Mouse (Mus musculus): ENCODE results near the gene Ntn3. TPM values are rescaled to one million over a fixed set of nuclear protein-coding genes. Genes with fewer than 3 reads are reported as not detected.

Ntn3 gene
- polyA plus RNA-seq (2012; rRNA removed): 8.3 and 11.3 TPM in 2 replicates

DNA sequence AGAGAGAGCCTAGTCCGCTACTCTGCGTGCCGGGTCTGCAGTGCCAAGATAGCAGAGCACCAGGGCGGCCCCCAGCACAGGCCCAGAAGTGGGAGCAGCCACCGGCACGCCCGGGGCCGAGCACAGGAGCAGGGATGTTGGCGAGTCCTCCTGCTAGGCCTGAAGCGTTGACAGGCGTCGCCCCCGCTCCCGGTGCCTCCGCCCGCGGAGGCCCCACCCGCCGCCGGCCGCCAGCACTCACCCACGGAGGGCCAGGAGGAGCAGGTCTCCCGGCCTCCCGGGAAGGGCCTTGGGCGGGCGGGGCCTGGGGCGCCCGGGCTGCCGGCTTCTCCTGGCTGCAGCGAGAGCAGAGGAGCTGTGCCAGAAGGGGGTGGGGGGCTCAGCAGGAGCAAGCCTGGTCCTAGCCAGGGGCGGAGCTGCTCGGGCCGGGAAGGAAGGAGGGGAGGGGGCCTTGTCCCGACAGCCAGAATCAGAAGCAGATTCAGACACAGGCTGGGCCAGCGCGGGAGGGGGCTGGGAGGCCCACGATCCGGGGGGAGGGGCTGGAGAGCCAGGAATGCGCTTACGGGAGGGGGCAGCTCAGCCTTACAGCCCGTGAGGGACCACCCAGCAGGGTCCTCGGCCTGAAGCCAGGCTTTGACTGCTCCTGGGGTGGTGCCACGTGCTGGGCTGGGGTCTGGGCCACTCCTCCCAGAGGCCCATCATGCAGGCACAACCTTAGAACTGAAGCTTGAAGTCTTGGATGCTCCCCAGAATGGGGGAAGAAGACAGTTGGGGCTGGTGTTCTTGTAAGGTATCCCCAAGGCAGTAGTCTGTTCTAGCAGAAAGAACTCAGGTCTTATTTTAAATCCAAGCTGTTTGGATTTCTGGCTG, at the start of gene Ntn3:
Gene Ntn3 (minus strand): TSS at position 489 of the 873 bp plus-strand sequence.

DNA sequence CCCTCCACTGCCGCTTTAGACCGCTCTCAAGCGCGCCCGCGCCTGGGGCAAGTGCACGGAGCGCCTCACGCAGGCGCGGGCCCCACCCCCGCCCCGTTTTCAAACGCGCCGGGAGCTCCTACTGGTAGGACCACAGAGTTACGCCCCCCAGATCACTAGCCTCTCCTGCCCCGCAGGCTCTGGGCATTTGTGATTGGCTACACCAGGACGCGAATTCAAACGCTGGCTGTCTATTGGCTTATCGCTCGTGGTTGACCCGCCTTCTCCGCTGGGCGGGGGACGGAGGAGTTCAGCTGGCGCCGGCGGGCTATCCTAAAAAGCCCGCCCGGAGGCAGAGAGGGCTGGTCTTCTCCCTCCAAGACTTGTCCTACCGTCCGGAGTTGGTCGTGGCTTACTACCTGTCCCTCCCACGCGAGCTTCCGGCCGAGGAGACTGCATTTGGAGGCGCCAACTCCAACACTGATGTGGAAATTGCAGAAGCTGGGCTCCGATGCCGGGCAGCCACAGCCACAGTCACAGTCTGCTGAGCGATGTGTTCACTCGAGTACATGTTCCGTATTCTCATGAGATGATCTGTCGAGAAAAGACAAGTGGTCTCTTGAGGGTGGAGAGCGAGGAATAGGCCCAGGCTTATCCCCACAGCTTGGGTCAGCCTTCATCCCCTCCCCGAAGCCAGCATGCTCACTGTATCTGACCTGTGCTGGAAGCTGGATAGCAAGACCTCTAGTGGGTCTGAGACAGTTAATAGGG, 42.2 kb upstream of the Ntn3 start, which contains the start of gene Ccnf:
Gene Ccnf (minus strand): TSS at position 165 of the 750 bp plus-strand sequence.

DNA sequence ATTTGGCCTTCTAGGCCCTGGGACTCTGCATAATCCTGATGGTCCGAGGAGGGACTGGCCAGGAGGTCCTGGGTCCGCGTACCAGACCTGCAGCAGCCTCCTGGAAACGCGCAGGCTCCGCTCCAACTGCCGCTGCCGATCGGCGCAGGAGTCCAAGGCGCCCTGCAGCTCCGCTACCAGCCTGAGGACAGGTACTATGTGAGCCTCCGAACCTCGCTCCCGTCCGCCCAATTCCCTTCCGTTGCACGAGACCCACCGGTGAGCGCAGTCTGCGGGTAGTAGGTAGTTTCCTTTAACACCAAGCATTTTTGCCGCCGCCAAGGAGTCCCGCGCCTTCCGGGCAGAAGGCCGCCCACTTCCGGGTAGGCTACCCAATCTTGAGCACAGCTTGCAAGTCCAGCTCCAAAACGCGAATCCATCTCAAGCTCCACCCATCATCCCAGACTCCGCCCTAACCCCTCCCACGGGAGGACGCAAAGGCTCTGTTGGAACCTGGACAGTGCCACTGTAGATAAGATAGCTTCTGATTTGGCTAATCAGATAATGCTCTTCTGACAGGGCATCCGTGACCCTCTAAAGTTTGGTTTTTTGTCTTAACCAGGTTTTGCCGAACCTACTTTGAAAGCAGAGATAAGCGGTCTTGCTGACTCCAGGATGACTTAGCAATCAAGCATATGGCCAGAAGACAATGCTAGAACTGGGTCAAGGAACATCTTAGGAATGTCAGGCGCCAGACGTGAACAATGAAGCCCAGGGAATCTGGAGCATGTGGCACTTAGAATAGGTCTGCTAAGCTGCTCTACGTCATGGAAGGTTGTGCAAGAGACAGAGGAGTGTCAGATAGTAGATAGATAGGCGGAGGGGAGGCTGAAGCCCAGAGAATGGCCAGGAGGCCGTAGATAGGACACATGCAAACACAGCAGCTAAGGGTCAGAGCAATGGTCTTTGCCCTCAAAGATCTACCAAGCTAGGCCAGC, 11.4 kb upstream of the Ntn3 start, which contains the start of gene Tedc2:
Gene Tedc2 (minus strand): TSS at position 417 of the 977 bp plus-strand sequence.

DNA sequence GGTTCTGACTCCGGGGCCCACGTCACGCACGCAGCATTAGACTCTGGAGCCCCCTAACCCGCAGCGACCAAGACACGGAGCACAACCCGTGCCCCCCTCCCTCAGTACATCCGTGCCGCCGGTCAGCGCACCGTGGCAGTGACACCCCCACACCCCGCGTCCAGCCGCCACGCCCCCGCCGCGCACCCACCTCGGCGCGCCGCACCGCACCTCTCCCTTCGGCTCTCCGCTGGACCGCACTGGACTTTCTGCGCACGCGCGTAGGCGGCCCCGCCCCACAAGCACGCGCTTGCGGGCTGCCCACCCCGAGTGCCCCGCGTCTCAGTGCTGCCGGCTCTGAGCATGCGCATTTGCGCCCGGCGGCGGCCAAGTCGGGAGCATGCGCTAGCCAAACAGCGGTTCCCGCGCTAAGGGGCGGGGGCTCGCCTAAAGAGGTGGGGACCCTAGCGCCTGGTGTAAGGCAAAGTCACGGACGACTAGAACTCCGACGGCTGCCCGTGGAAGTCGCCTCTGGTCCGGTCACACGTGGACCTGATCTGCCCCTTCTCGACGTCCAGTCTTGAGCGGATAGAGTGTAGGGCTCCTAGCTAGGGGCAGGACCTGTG, 3.9 kb downstream of the Ntn3 start, which contains the start of gene Tbc1d24:
Gene Tbc1d24 (minus strand): TSS at position 279 of the 605 bp plus-strand sequence.

DNA sequence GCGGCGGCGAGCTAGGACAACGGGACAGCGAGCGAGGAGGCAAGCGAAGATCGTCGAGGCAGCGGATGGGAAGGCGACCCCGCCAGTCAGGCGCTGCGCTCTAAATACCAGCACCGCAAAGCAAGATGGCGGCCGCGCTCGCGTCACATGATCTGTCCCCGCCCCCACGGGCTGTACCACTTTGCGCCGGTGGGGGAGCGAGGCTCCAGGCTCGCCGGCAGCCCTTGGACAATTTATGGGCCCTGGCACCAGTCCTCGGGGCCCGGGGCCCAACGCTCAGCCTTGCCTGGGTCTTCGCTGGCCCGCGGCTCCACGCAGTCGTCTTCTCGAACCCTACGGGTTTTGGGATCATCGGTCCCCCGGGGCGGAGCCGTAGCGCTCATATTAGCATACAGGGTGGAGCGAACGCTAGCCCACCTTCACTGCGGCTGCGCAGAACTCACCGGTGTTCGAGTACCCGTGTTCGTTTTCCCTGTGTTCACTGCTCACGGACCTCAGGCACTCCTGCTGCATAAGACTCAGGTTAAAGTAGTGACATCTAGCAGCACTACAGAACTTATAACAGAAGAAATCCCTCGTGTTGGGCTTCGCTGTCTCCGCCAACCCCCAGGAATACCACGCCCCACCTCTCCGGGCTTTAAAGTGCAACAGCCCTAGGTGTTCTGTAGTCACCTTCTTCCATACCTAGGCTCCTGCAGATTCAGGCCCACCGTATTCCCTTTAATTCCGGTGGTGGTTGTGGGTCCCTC, 39.8 kb downstream of the Ntn3 start, which contains the start of gene Atp6v0c:
Gene Atp6v0c (minus strand): TSS at position 386 of the 749 bp plus-strand sequence.

DNA sequence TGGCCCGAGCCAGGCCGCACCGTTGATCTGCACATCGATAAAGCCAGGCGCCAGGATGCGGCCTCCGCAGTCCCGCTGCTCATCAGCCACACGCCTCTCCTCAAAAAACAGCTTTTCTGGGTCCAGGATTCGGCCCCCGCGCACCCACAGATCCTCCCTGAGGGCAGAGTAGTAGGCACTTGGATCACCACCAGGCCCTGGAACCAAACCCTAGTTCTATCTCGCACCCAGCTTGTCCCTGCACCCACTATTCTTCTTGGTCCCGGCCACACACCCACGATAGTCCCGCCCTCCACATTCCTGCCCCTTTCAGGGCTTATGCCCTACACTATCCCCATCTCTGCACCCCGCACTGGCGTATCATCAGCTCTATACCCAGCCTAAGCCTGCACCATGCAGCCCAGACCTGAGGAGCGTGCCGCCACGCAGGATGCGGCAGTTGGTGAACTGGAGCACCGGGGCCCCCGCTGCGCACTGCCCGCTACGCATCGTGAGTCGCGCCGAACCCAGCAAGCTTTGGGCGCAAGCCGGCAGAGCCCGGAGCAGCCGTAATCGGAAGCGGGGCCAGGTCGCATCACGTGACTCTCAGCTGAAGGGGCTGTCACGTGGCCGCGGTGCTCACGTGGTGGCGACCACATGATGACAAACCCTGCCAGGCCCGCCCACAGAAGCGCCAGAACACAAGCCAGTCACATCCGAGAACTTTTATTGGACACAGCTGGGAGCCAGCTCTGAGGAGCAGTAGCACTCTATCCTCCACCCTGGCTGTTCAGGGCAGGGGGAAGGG, 46.0 kb downstream of the Ntn3 start, which contains the start of gene Amdhd2:
Gene Amdhd2 (minus strand): TSS at position 591 of the 787 bp plus-strand sequence.

Other genes starting within 250 kb of the Ntn3 start
- gene Prss30, start 229.0 kb downstream of the Ntn3 start, polyA plus RNA-seq (2012; rRNA removed): 0.04 TPM in 1 of 2 replicates, not detected in the other
- gene Prss22, start 211.4 kb downstream of the Ntn3 start, polyA plus RNA-seq (2012; rRNA removed): 0.24 TPM in 1 of 2 replicates, not detected in the other
- 0.16 TPM in 1 of 2 replicates, not detected in the other for gene Prss27, start 171.4 kb downstream of the Ntn3 start, polyA plus RNA-seq (2012; rRNA removed)
- 62.4 and 69.4 TPM in 2 replicates for gene Kctd5, start 136.0 kb downstream of the Ntn3 start, polyA plus RNA-seq (2012; rRNA removed)
- 26.1 and 27.1 TPM in 2 replicates for gene Pdpk1, start 58.6 kb downstream of the Ntn3 start, polyA plus RNA-seq (2012; rRNA removed)
- 32.9 and 37.8 TPM in 2 replicates for gene Amdhd2, start 45.8 kb downstream of the Ntn3 start, polyA plus RNA-seq (2012; rRNA removed)
- gene Atp6v0c, start 39.8 kb downstream of the Ntn3 start, polyA plus RNA-seq (2012; rRNA removed): 897 and 975 TPM in 2 replicates
- 50.4 and 57.9 TPM in 2 replicates for gene Tbc1d24, start 4.0 kb downstream of the Ntn3 start, polyA plus RNA-seq (2012; rRNA removed)
- 29.6 and 34.7 TPM in 2 replicates for gene Tedc2, start 11.3 kb upstream of the Ntn3 start, polyA plus RNA-seq (2012; rRNA removed)
- 21.1 and 25.3 TPM in 2 replicates for gene Ccnf, start 42.0 kb upstream of the Ntn3 start, polyA plus RNA-seq (2012; rRNA removed)
- gene Abca17, start 141.5 kb upstream of the Ntn3 start, polyA plus RNA-seq (2012; rRNA removed): 0.33 TPM in 2 replicates
- gene Abca3, start 142.4 kb upstream of the Ntn3 start, polyA plus RNA-seq (2012; rRNA removed): 33.8 and 34.2 TPM in 2 replicates
- 392 and 424 TPM in 2 replicates for gene Rnps1, start 205.0 kb upstream of the Ntn3 start, polyA plus RNA-seq (2012; rRNA removed)
- gene Eci1, start 217.1 kb upstream of the Ntn3 start, polyA plus RNA-seq (2012; rRNA removed): 31.1 and 38.3 TPM in 2 replicates
- 26.4 and 29.0 TPM in 2 replicates for gene Dnase1l2, start 233.6 kb upstream of the Ntn3 start, polyA plus RNA-seq (2012; rRNA removed)